Mouse (Mus musculus) activated CD4-positive, CD25-positive, alpha-beta regulatory T cell, adult 4 months (primary cell): ENCODE results near the gene Gga1. TPM values are rescaled to one million over a fixed set of nuclear protein-coding genes. Genes with fewer than 3 reads are reported as not detected.

Experiments
- ATAC-seq: one replicate; pipeline ENCODE4 v1.8.0; 2017
- polyA plus RNA-seq, 2 experiments: library from polyadenylated mRNA; unstranded; fragments of 100-300 nt; shearing (Covaris generic); gene quantifications; one replicate each; pipeline ENCODE4 v1.2.1; 2017

The Gga1 gene
- 10 to 100 TPM; 13.8 to 18.1 TPM for polyA plus RNA-seq

- peak; percentile 79 for ATAC-seq
These were observed at the start of gene Gga1 for GRCm38 (mm10) chr15:78876991-78877809. TSS of gene Gga1 (plus strand) at chr15:78877190.

- ATAC-seq = peak; percentile 49
These were observed 48.7 kb upstream of the Gga1 start for GRCm38 (mm10) chr15:78828315-78828714.

- ATAC-seq = no peak
These were observed 47.4 kb upstream of the Gga1 start for GRCm38 (mm10) chr15:78829636-78830035.

GRCm38 (mm10) chr15:78830742-78831719 lies 46.0 kb upstream of the Gga1 start:
- no peak for ATAC-seq

- ATAC-seq = no peak
These were observed 45.0 kb upstream of the Gga1 start for GRCm38 (mm10) chr15:78831720-78832657.

- ATAC-seq = no peak
These were observed 44.3 kb upstream of the Gga1 start for GRCm38 (mm10) chr15:78832701-78833123.

- no peak for ATAC-seq
These were observed 43.4 kb upstream of the Gga1 start for GRCm38 (mm10) chr15:78833582-78833981.

GRCm38 (mm10) chr15:78834233-78835005 lies 42.6 kb upstream of the Gga1 start:
- no peak for ATAC-seq

GRCm38 (mm10) chr15:78835200-78836085 lies 41.5 kb upstream of the Gga1 start:
- ATAC-seq = peak; percentile 95

- no peak for ATAC-seq
These were observed 40.8 kb upstream of the Gga1 start for GRCm38 (mm10) chr15:78836086-78836621.

GRCm38 (mm10) chr15:78839744-78840143 lies 37.2 kb upstream of the Gga1 start:
- no peak for ATAC-seq

GRCm38 (mm10) chr15:78840241-78840640 lies 36.7 kb upstream of the Gga1 start:
- ATAC-seq = no peak

- ATAC-seq = no peak
These were observed 36.2 kb upstream of the Gga1 start for GRCm38 (mm10) chr15:78840751-78841150.

GRCm38 (mm10) chr15:78841161-78841790 lies 35.7 kb upstream of the Gga1 start:
- no peak for ATAC-seq

GRCm38 (mm10) chr15:78842371-78843163 lies 34.4 kb upstream of the Gga1 start, which contains the start of gene Cdc42ep1:
TSS of gene Cdc42ep1 (plus strand) at chr15:78842624.
- no peak for ATAC-seq

- no peak for ATAC-seq
These were observed 33.2 kb upstream of the Gga1 start for GRCm38 (mm10) chr15:78843581-78844469.

GRCm38 (mm10) chr15:78844791-78845190 lies 32.2 kb upstream of the Gga1 start:
- no peak for ATAC-seq
